Mouse (Mus musculus): ENCODE data around the gene Stx8.

Gene Stx8

DNA sequence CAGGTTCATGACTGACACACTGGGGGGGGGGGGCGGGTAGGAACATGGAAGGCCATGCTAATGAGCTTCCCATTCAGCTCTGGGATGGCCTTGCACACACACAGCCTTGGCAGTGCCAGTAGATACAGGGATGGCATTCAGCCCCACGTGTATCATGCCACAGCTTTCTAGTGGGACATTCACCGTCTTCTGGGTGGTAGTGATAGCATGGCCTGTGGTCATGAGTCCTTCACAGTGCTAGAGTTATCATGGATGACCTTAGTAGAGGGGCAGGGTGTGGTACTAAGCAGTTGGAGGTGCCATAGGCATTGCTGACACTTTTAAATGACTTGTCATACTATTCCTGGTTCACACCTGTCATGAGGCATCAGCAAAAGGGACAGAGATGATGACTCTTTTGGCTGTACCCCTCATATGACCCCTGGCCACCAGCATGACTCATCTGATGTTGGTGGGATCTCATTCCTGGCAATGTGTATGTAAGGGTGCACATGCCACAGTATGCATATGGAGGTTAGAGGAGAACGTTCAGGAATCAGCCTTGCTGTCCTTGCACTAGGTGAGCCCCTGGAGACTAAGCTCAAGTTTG, 69.4 kb downstream of the Stx8 start:
- ATAC-seq (ENCODE audit: low TSS enrichment): no peak

DNA sequence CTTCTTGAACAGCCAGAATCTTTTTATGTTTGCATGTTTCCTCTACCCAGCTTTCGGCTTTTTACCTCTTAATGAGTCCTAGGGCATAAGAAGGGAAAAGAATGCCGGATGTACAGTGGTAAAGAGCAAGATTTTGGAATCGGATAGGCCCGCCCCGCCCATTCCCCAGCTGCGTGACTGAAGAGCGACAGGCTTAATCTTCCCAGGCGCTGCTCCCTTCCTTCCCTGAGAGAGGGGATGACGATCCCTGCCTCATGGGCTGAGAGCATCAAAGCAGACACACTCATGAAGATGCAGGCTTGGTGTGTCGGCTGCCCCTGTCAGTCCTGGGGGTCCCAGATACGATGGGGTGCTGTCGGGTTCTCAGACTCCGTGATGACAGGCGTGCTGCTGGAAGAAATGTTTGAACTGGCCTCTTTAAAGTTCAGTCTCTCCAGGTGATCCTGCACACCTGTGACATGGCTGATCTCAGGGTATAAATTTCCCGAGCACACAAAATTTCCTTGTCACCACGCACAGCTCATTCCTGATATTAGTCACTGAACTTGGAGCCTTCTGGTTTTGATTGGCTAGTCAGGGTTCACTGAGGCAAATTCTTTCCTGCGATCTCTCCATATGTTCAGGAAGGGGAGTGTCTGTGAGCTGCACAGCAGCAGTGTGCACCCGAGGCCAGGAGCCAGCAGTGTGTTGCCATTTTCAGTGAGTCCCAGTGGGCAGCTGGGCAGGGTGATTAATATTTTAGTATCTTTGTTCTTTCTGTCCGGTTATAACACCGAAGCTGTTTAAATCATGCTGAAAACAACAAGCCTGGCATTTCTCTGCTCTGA, 70.4 kb downstream of the Stx8 start:
- no peak for ATAC-seq (ENCODE audit: low TSS enrichment)

DNA sequence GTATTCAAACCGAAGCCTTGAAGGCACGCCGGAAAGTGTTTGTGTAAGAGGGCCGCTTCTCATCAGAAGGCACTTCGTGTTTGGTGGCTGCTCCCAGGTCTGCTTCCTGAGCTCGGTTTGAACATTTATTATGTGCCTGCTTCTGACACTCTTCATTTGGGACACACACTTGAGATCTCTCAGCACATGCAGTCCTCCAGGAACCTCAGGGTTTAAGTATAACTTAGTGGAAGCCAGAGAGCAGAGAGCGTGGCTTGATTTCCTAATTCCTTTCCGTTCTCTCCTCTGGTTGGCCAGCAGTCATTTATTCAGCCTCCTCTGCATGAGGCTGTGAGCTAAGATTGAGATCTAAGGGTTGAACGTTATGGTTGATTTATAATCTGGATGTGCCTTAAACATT, 71.1 kb downstream of the Stx8 start:
- ATAC-seq (ENCODE audit: low TSS enrichment): no peak

DNA sequence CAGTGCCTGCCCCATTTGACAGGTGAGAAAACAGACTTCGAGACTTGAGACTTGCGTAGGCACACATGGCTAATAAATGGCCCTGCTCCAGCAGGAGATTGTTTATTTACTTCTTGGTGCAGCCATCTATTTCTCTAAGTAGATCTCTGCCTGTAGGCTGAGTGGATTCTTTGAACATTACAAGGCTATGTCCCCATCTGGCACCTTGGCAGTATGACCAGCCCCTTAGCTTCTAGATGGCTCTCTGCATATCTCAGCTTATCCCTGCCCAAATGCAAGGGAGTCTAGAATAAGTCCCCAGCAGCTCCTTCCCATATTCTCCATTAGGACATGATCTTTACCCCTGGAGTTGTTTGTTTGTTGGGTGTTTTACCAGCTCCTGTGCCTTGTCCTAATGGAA, 72.1 kb downstream of the Stx8 start:
- ATAC-seq (ENCODE audit: low TSS enrichment): no peak

DNA sequence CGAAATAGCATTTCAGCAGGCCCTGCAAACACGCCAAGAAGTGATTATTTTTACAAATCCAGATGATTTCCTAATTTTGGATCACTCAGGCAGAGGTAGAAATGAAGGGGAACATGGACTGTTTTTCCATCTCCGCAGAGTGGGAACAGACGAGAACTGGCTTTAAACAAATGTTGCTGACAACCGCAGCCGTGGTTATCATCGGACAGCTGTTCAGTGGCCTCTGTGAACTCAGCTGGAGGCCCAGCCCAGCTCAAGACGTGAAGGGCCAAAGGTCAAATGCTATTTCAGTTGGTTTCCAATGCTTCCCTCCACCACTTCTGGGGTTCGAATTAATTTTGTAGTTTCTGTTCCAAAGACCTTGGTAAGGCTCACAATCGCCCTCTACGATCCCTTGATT, 78.2 kb downstream of the Stx8 start:
- ATAC-seq (ENCODE audit: low TSS enrichment): peak; percentile 41; the same call in 1 of the 2 replicates

DNA sequence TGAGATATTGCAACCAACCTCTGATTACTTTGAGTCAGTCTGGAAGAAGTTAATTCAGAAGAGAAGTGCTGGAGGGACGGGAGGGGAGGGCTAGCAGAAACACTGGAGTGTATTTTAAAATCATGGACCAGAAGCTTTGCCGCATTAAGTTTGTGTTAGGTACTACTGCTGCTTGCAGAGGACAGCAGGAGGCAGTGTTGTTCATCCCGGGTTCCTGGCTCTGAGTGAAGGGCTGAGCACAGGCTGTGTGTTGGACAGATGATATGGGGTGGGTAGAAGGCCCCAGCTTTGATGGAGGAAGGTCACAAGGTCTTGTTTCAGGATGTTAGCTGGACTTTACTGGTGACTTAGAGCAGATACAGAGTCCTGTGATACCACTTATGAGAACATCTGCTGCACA, 80.9 kb downstream of the Stx8 start:
- ATAC-seq (ENCODE audit: low TSS enrichment): no peak

DNA sequence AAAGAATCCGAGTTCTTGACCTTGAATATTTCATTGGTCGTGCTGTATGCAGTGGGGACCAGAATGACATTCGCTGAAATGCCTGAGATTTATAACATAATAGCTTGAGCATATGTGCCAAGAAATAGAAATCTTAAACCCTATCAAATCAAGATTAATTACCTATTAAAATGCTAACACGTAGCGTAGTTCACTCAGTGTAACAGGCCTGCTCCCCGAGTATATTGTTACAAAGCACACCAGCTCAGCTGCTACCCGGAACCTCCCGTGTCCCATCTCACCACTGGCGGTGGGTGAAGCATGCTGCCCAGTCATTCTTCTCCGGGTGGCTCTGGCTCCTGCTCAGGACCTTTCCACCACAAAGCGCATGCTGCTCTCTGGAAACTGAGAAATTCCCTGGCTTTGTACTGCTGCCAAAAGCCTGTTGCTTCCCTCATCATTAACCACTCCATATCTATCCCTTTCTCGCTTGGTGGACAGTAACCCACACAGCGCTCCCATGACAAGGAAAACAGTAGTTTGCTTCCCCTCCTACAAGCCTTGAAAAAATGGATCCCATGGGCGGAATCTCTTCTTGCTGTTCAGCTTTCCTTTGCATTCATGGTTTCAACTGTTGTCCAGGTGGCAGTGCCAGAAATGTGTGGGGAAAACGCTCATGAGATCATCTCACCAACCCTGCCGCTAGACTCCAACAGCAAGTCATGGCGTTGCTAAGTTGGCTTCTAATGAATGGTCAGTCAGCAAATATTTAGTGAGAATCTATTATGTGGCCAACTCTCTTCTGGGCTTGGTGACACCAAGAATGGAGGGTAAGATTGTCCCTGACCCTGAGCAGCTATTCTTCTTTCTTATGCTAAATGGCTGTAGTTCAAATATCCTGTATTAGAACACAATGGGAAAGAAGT, 83.5 kb downstream of the Stx8 start:
- ATAC-seq (ENCODE audit: low TSS enrichment): no peak

DNA sequence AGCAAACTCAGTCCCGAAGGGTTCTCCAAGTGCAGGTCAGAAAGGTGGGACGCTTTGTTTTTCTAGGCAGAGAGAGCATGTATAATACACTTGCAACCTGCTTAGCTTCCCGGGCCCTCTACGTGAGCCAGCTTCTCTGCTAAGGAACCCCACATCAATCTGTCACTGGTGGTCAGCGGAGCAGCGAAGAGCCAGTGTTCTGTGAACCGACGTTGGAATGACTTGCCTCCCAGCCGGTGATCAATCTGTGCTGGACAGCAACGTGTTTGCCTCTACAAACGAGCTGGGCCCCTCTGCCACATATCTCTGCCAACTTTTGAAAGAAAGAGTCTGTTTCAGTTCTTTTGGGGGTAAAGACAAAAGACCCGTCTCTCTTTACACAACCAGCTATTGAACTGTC, 84.7 kb downstream of the Stx8 start:
- ATAC-seq (ENCODE audit: low TSS enrichment): no peak

DNA sequence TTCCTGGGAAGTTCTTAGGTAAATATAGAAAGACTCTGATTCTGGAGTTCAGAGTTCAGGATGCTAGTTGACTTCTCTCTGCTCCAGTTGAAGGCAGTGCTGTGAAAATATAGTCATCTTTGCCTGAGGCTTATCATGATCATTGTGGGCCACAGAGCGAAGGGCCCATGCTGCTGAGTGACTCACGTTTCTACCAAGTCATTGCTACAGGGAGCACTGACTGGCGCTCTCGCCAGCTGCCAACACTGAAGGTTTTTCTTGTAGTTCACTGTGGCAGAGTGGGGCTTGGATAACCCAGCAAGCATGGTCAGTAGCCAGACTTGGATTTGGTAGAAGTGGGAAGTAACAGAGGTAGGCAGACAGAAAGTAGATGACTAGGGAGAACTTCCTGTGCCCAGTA, 85.3 kb downstream of the Stx8 start:
- no peak for ATAC-seq (ENCODE audit: low TSS enrichment)

DNA sequence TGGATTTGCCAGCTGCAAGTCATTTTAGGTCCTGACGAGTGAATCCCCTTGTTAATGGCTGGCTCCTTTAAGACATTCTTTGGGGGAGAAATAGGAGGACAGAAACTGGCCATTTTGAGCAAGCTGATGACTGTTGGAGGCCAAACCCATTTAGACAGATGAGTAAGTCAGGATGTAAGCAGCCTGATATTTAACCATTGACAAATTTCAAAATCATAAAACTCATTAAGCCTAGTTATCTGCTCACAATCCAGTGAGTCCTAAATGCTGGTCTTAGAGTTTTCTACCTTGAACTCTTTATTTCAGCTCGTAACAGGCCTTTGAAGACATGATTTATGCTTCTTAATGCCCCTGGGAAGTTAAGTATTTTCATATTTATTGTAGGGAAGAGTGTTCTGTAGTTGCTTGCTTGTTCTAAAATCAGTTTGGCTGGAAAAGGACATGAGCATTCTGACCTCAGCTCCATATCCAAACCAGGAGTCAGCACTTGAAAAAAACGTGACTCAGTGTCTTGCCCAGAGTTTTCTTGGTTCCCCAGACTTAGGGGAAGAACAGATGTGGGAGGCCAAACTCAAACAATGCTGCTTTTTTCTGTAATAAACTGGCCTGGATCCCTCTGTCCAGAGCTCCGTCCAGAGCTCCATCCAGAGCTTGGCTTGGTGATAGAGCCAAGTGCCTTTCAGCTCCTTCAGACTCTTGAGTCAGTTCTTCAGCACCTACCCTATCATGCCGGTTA, 92.6 kb downstream of the Stx8 start:
- no peak for ATAC-seq (ENCODE audit: low TSS enrichment)

DNA sequence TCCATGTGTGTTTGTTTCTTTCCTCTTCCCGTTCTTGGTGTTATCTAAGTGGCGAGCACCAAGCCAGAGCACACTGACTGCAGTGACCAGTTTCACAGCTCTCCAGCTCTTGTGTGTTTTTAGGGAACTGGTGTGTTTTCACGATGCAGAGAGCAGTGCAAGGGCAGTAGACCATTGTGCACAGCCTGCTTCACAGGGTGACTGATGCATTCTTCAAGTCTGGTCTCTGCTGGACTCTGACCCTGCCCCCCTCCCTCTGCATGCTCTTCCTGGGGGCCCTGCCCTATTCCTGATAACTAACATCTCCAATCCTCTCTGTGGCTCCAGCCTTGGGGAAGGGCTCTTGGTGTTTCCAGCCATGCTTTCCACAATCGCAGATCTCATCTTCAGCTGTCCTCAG, 94.7 kb downstream of the Stx8 start:
- ATAC-seq (ENCODE audit: low TSS enrichment): no peak

DNA sequence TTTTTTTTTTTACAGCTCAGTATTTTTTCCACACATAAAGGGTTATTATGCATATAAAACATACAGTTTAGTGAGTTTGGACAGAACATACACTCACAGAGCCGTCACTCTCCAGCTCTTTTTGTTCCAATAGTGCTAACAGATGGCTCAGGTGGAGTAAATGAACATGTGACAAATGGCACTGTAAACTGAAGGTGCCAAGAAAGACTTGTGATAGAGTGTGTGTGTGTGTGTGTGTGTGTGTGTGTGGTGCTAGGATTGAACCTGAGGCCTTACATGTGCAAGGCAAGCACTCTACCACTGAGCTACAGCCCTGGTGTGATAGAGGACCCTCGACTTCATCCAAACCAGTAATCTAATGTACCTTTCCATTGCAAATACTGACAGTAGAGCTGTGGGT, 96.1 kb downstream of the Stx8 start:
- no peak for ATAC-seq (ENCODE audit: low TSS enrichment)

DNA sequence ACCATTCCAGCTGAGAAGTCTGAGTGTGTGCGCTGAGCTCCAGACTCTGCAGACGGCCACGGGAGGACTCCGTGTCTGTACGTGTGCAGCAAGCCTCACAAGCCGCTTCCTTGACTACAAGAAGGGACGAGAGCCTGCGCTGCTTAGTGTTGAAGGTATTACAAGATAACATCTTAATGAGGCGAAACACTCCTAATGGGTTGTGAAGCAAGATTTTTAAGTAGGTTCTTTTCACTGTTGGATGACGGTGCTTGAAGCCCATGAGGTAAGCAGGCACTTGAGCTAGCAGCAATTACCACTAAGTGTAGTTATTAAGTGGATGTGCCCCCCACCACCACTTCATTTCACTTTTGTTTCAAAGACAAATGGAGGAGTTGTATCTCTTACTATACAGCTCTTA, 101.8 kb downstream of the Stx8 start:
- no peak for ATAC-seq (ENCODE audit: low TSS enrichment)

DNA sequence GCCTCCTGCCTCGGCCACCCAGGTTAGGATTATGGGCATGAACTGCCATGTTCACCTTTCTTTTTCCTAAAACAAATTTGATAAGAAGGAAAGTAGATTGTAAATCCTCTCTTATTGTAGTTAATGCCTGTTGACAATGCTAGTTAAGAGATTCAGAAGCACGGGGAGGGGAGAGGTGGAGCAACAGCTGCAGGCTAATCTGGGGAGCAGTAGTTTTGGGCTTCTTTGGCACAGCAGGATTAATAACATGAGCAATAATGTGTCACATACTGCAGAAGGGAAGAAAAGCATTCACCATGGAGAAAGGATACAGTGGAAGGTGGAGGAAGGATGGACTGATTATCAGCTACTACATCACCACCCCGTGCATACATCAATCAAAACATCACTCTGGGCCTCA, 104.1 kb downstream of the Stx8 start:
- ATAC-seq (ENCODE audit: low TSS enrichment): no peak

DNA sequence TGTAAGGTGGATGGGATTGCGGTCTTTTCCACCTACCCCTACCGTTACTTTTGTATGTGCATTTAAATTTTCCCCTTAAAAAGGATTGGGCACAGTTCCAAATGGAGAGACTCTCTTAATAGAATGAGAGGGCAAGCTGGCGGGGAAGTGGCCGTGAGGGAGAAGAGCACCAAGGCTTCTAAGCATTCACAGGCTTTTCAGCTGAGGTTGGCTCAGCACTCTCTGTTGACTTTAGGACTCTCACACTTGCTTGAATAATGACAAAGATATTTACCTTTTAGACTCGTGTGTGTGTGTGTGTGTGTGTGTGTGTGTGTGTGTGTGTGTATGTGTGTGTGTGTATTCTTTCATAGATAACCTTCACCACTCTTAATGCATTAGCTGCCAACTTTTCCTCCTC, 105.8 kb downstream of the Stx8 start:
- ATAC-seq (ENCODE audit: low TSS enrichment): no peak

DNA sequence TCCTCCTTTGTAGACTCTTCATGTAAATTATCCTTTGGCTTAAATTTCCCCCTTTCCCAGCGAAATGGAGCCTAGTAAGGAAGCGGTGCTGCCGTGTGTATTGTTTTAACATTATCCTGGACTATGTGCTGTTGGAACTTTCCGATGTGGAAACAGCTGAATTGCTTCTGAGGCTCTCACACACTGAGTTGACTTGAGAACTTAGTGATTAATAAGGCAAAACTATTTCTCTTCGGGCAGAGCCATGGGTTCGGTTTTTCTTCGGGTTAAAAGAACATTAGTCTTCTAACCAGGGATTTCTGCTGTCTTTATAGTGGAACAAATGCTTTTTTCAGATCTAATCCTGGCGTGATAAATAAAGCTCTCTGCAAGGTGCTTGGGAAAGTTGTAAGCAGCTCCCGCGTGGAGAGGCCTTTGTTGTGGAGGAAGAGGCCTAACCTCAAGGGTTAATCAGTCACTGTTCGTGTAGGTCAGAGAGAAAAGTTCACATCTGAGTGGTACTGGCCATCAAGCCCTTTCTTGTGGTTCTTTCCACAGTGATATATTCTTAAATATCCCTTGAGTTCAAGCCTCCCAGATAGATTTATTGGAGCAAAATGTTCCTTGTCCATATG, 106.7 kb downstream of the Stx8 start:
- no peak for ATAC-seq (ENCODE audit: low TSS enrichment)

DNA sequence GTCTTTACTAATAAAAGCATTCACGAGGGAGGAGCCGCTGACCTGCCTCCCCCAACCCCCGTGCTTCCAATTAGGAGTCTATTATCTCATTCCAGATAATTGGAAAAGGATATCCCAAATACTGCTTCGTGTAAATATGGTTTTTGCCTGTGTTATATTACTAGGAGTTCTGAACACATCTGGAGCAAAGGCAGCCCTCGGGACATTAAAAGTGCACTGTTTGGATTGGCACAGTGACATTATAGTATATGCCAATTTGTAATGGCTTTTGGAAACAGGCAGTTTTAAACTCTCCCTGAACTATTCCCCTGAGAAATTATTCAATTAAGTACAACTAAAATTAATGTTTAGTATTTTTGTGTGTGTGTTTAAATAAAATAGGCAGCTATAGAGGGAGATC, 108.7 kb downstream of the Stx8 start:
- ATAC-seq (ENCODE audit: low TSS enrichment): no peak

DNA sequence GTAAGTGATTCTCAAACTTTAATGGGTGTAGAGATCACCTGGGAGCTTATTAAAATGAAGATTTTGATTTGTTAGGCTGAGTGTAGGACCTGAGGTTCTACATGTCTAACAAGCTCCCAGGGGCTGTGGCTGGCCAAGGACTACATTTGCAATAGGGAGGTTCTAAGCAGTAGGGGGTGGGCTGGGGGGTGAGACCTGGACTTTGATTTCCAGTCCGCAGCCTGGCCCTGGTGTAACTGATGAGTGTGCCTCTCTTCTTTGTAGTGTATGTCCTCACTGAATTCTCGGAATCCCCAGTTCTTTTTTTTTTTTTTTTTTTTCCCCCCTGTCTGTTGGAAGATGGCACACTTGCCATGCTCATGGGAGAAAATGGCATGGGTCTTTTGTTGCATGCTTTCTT, 109.3 kb downstream of the Stx8 start:
- ATAC-seq (ENCODE audit: low TSS enrichment): no peak

DNA sequence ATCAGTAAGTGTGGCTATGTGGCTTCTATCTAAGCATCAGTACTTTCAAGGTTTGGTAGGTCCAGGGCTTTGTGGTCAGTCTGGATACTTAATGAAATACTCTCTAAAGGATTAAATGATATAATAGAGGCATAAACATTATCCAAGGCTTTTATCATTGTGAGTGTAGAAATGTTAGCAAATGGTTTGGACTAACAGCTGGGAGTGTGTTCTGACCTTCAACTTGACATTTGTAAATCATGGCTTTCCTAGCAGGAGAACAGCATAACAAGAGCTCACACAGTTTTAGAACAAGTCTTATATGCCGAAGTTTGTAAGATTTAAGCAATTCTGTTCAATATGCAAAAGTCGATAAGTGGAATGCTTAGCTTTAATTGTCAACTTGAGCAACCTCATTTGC, 113.8 kb downstream of the Stx8 start:
- ATAC-seq (ENCODE audit: low TSS enrichment): no peak

DNA sequence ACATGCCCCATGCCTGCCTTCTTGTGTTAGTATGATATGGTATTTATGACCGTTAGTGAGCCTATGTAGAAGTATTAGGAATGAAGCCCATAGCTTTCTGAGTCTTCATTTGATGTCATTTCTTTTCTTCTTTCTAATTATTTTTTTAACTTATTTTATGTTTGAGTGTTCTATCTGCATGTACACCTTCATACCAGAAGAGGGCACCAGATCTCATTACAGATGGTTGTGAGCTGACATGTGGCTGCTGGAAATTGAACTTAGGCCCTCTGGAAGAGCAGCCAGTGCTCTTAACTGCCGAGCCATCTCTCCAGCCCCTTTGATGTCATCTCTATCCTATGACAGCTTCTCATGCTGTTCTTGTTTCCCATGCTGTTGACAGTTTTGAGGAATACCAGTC, 115.0 kb downstream of the Stx8 start:
- ATAC-seq (ENCODE audit: low TSS enrichment): no peak

DNA sequence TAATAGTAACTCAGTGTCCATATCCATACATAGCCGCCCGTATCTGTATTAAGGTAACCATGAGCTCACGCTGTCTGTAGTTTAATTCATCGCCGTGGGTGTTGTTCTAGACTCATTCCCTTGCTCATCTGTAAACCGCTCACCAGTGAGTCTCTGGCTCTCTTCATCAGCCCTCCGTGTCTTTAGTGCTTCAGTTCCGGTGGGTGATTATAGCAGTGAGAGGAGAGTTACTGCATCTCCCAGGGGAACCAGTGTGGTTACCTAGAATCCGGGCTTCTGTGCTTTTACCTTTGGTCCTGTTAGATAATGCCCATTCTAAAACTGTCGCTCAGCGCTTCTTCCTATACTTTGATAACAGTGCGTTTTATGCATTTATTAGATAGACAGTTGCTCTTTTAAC, 116.8 kb downstream of the Stx8 start:
- ATAC-seq (ENCODE audit: low TSS enrichment): no peak

DNA sequence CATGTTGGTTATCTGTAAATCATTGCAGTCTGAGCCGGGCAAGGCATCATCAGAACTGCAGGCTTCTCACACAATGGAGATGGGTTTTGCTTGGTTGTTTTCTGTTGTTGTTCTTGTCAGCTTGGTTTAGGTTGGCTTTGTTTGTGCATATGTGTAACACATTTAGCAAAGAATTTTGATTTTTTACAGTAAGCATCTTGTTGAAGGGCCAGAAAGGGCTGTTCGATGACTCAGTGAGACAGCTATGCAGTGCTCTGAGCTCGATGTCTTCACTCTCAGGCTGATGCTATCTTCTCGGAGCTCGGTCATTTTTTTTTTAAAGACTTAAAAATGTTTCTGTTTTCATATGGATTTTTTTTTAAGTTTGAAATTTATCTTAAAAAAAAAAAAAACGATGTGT, 117.6 kb downstream of the Stx8 start:
- ATAC-seq (ENCODE audit: low TSS enrichment): no peak
